Mouse (Mus musculus) thymus, adult 2 months (tissue): Measurements from ENCODE around the gene Igsf21.

Experiments
- CTCF ChIP-seq: fragments of 200-500 bp; IDR thresholded peaks from 2 replicates; pipeline ENCODE4 v1.5.1; 2012; ENCODE audit warnings: mild to moderate bottlenecking, control low read depth, low read length, moderate library complexity, borderline replicate concordance; ENCODE audit not compliant: control insufficient read depth, poor library complexity, insufficient read depth; ENCODE audit errors: extremely low read depth
- POLR2A ChIP-seq: fragments of 200-500 bp; IDR thresholded peaks from 2 replicates; pipeline ENCODE4 v1.6.1; 2012; ENCODE audit warnings: mild to moderate bottlenecking, low read length, control low read depth, moderate library complexity; ENCODE audit not compliant: control insufficient read depth, poor library complexity, insufficient read depth; ENCODE audit errors: extremely low read depth

GRCm38 (mm10) chr4:140188626-140189025 lies 58.0 kb downstream of the Igsf21 start:
- TF ChIP-seq POLR2A (no peak), CTCF (no peak)
